Mouse (Mus musculus): ENCODE measurements around the gene Dot1l.

Gene Dot1l

GRCm38 (mm10) chr10:80760596-80761524, 5.9 kb downstream of the Dot1l start:
- no peak for DNase-seq

- DNase-seq, result no peak
These were observed 6.8 kb downstream of the Dot1l start for GRCm38 (mm10) chr10:80761821-80762220.

GRCm38 (mm10) chr10:80763502-80763901, 8.5 kb downstream of the Dot1l start:
- no peak for DNase-seq

GRCm38 (mm10) chr10:80765746-80766145, 10.7 kb downstream of the Dot1l start:
- DNase-seq, result no peak

GRCm38 (mm10) chr10:80766161-80766815, 11.3 kb downstream of the Dot1l start:
- peak; percentile 64 to 67 for DNase-seq

- no peak for DNase-seq
These were observed 13.4 kb downstream of the Dot1l start for GRCm38 (mm10) chr10:80768365-80768764.

GRCm38 (mm10) chr10:80773816-80774215, 18.8 kb downstream of the Dot1l start:
- no peak for DNase-seq

GRCm38 (mm10) chr10:80774549-80774948, 19.5 kb downstream of the Dot1l start:
- DNase-seq, result peak; percentile 65 to 70

GRCm38 (mm10) chr10:80774981-80775380, 20.0 kb downstream of the Dot1l start:
- no peak for DNase-seq

- no peak for DNase-seq
These were observed 20.7 kb downstream of the Dot1l start for GRCm38 (mm10) chr10:80775731-80776130.

- no peak for DNase-seq
These were observed 21.4 kb downstream of the Dot1l start for GRCm38 (mm10) chr10:80776358-80776869.

- no peak for DNase-seq
These were observed 22.1 kb downstream of the Dot1l start for GRCm38 (mm10) chr10:80777123-80777522.

- no peak for DNase-seq
These were observed 24.6 kb downstream of the Dot1l start for GRCm38 (mm10) chr10:80779565-80779964.

GRCm38 (mm10) chr10:80784302-80784701, 29.3 kb downstream of the Dot1l start:
- DNase-seq, result no peak

GRCm38 (mm10) chr10:80784871-80785270, 29.9 kb downstream of the Dot1l start:
- DNase-seq, result no peak

GRCm38 (mm10) chr10:80785963-80786362, 31.0 kb downstream of the Dot1l start:
- DNase-seq, result no peak

GRCm38 (mm10) chr10:80787517-80787916, 32.5 kb downstream of the Dot1l start:
- DNase-seq, result no peak

GRCm38 (mm10) chr10:80790761-80791404, 35.9 kb downstream of the Dot1l start:
- DNase-seq, result no peak

GRCm38 (mm10) chr10:80791476-80792174, 36.6 kb downstream of the Dot1l start:
- no peak for DNase-seq

- no peak for DNase-seq
These were observed 37.4 kb downstream of the Dot1l start for GRCm38 (mm10) chr10:80792175-80793032.

- no peak for DNase-seq
These were observed 38.2 kb downstream of the Dot1l start for GRCm38 (mm10) chr10:80793033-80793784.
